Mouse (Mus musculus): Measurements from ENCODE around the gene Pagr1b. TPM values are rescaled to one million over a fixed set of nuclear protein-coding genes. Genes with fewer than 3 reads are reported as not detected.

Gene Pagr1b
- polyA plus RNA-seq, 1 experiment from 2014 or later: not detected

DNA sequence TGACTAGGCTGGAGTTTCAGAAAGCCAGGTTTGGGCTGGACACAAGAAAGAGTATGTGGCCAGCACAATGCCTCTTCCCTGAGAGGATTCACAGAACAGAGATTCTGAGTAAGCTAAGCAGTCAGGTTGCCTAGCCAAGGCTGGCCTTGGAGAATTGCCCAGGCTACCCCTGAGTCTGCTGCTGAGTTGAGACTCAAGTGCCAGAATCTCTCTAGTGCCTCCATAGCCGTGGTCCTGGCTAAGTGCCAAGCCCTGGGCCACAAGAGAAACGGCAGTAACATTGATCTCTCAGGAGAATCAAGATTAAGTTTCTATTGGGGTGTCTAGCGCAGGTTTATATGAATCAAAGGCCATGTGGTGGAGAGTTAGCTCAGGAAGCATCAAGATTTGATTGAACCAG, 50.7 kb downstream of the Pagr1b start:
- WGBS: 45% methylated on average over 3 of the region's 3 CpGs
- no peak for ATAC-seq
- no peak overlapping the region for H3K4me3 ChIP-seq (ENCODE audit: low read depth, low read length)

DNA sequence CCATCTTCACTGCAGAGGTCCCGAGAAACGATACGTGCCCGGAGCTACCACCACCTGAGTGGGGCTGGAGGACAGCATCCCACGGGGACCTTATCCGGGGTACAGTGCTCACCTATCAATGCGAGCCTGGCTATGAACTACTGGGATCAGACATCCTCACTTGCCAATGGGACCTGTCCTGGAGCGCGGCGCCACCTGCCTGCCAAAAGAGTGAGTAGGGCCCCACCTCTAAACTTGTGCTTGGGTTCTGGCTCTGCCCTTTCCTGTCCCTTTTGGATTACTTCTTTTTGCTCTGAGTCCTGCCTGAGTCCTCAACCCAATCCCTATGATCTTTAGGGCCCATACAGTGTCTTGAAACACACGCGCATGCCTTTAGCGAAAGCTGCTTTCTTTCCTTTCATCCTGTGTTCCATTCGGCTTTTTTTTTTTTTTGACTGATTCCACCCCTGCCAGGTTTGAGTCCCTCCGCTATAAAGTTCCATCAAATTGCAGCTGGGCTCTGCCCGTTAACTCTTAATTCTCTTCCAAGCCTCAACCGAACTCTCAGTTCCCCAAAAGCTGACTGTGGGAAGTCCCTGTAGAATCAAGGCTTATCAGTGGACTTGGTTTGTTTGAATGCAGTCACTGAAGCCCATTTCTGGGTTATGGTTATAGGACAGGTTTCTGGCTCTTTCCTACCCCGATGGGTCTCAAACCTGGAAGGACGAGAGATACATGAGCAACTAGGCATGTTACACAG, 52.6 kb downstream of the Pagr1b start:
- Histone ChIP-seq H3K4me2 (replicated peaks; ENCODE audit: low read depth) (no peak overlapping the region), H3K27me3 (replicated peaks; ENCODE audit: control insufficient read depth, insufficient read depth, low read length) (peaks cover 9% of the 10 kb centered on the region; the same call in 1 of the 2 replicates), H3K4me3 (ENCODE audit: low read depth, low read length) (no peak overlapping the region), H3K27ac (ENCODE audit: low read depth, low read length) (no peak overlapping the region), H3K9me3 (ENCODE audit: control insufficient read depth) (no peaks in the 10 kb centered on the region), H3K9ac (ENCODE audit: low read depth, low read length) (no peak overlapping the region), H3K36me3 (ENCODE audit: control insufficient read depth, insufficient read depth) (no peaks in the 10 kb centered on the region), H3K4me1 (replicated peaks; ENCODE audit: control insufficient read depth, insufficient read depth, low read length) (no peaks in the 10 kb centered on the region)
- WGBS: 33% methylated on average over 19 of the region's 19 CpGs
- ATAC-seq: no peak
- peak; percentile 78 for TF ChIP-seq CTCF (IDR thresholded peaks at IDR 0.05; ENCODE audit: low read depth)

More for the DNA sequence above, 50.7 kb downstream of the Pagr1b start:
- no peaks in the 10 kb centered on the region for H3K9me3 ChIP-seq (ENCODE audit: control insufficient read depth)
- peaks cover 9% of the 10 kb centered on the region; the same call in 1 of the 2 replicates for H3K27me3 ChIP-seq (replicated peaks; ENCODE audit: control insufficient read depth, insufficient read depth, low read length)
- no peak overlapping the region for H3K9ac ChIP-seq (ENCODE audit: low read depth, low read length)
- no peaks in the 10 kb centered on the region for H3K4me1 ChIP-seq (replicated peaks; ENCODE audit: control insufficient read depth, insufficient read depth, low read length)
- H3K27ac ChIP-seq (ENCODE audit: low read depth, low read length): no peak overlapping the region
- TF ChIP-seq CTCF (IDR thresholded peaks at IDR 0.05; ENCODE audit: low read depth): no peak
- H3K36me3 ChIP-seq (ENCODE audit: control insufficient read depth, insufficient read depth): no peaks in the 10 kb centered on the region
- H3K4me2 ChIP-seq (replicated peaks; ENCODE audit: low read depth): no peak overlapping the region

DNA sequence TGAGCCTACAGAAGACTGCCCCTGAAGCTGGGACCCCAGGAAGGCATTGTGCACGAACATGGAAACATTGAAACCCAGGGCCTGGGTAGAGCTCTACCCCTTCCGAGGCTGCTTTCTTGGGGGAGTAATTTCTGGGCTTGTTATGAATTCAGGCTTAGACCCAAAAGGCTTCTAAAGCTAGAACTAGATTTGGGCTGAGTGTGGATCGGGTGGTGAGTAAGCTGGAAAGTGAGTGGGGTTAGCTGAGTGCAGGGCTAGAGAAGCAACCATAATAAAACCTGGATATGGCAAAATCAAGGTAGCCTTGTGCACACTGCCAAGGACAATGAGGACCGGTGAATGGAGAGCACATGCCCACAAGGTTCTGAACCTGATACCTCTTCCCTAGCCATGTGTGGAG, 54.3 kb downstream of the Pagr1b start:
- TF ChIP-seq CTCF (IDR thresholded peaks at IDR 0.05; ENCODE audit: low read depth): no peak
- no peaks in the 10 kb centered on the region for H3K9me3 ChIP-seq (ENCODE audit: control insufficient read depth)
- no peak overlapping the region for H3K4me2 ChIP-seq (replicated peaks; ENCODE audit: low read depth)
- 86% methylated on average over 4 of the region's 4 CpGs for WGBS
- peaks cover 9% of the 10 kb centered on the region; the same call in 1 of the 2 replicates for H3K27me3 ChIP-seq (replicated peaks; ENCODE audit: control insufficient read depth, insufficient read depth, low read length)
- H3K9ac ChIP-seq (ENCODE audit: low read depth, low read length): no peak overlapping the region
- H3K36me3 ChIP-seq (ENCODE audit: control insufficient read depth, insufficient read depth): no peaks in the 10 kb centered on the region; the same call in 1 of the 2 replicates
- no peak overlapping the region for H3K27ac ChIP-seq (ENCODE audit: low read depth, low read length)
- H3K4me3 ChIP-seq (ENCODE audit: low read depth, low read length): no peak overlapping the region
- ATAC-seq: no peak
- H3K4me1 ChIP-seq (replicated peaks; ENCODE audit: control insufficient read depth, insufficient read depth, low read length): no peaks in the 10 kb centered on the region

DNA sequence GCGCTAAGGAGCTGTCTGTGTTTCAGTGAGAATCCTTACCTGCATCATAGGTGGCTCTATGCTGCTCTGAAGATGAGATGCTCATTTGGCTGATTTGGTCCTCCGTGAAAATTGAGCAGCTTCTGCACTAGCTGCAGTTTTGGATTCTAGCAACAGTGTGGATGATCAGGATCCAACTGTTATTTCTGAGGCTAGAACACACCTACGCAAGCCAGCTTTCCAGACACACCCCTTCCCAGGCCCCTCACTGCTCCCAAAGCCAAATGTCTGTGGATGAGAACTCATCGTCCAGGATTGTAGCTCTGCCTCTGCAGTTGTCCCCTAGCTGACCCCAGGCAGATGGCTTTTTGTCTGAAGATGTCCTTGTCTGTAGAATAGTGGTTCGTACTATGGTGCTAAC, 55.2 kb downstream of the Pagr1b start:
- Histone ChIP-seq H3K27ac (ENCODE audit: low read depth, low read length) (no peak overlapping the region), H3K9me3 (ENCODE audit: control insufficient read depth) (no peaks in the 10 kb centered on the region), H3K4me1 (replicated peaks; ENCODE audit: control insufficient read depth, insufficient read depth, low read length) (no peaks in the 10 kb centered on the region), H3K4me3 (ENCODE audit: low read depth, low read length) (no peak overlapping the region), H3K4me2 (replicated peaks; ENCODE audit: low read depth) (no peak overlapping the region), H3K9ac (ENCODE audit: low read depth, low read length) (no peak overlapping the region), H3K36me3 (ENCODE audit: control insufficient read depth, insufficient read depth) (no peaks in the 10 kb centered on the region; the same call in 1 of the 2 replicates), H3K27me3 (replicated peaks; ENCODE audit: control insufficient read depth, insufficient read depth, low read length) (peaks cover 9% of the 10 kb centered on the region; the same call in 1 of the 2 replicates)
- no peak for ATAC-seq
- TF ChIP-seq CTCF (IDR thresholded peaks at IDR 0.05; ENCODE audit: low read depth): no peak
- WGBS: 85% methylated on average over 5 of the region's 5 CpGs

DNA sequence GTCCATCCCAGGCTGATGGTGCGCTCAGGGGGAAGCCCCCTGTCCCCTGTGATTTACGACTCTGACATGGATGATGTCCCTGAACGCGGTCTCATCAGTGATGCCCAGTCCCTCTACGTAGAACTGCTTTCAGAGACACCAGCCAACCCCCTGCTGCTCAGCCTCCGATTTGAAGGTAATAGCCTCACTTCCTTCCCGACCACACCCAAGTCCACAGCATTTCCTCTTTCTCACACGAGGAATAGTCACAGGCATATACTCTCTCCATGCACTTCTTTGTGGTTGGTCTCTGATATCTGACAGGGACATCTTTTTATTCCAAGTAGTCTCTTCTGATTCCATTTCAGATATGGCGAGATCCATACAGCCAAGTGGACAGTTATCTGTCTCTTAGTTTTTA, 56.5 kb downstream of the Pagr1b start:
- H3K4me2 ChIP-seq (replicated peaks; ENCODE audit: low read depth): no peak overlapping the region
- no peaks in the 10 kb centered on the region; the same call in 1 of the 2 replicates for H3K36me3 ChIP-seq (ENCODE audit: control insufficient read depth, insufficient read depth)
- no peak for TF ChIP-seq CTCF (IDR thresholded peaks at IDR 0.05; ENCODE audit: low read depth)
- ATAC-seq: no peak
- WGBS: 53% methylated on average over 9 of the region's 9 CpGs
- no peaks in the 10 kb centered on the region for H3K4me1 ChIP-seq (replicated peaks; ENCODE audit: control insufficient read depth, insufficient read depth, low read length)
- peaks cover 9% of the 10 kb centered on the region; the same call in 1 of the 2 replicates for H3K27me3 ChIP-seq (replicated peaks; ENCODE audit: control insufficient read depth, insufficient read depth, low read length)
- no peak overlapping the region for H3K27ac ChIP-seq (ENCODE audit: low read depth, low read length)
- H3K9me3 ChIP-seq (ENCODE audit: control insufficient read depth): no peaks in the 10 kb centered on the region
- no peak overlapping the region for H3K9ac ChIP-seq (ENCODE audit: low read depth, low read length)
- H3K4me3 ChIP-seq (ENCODE audit: low read depth, low read length): no peak overlapping the region

DNA sequence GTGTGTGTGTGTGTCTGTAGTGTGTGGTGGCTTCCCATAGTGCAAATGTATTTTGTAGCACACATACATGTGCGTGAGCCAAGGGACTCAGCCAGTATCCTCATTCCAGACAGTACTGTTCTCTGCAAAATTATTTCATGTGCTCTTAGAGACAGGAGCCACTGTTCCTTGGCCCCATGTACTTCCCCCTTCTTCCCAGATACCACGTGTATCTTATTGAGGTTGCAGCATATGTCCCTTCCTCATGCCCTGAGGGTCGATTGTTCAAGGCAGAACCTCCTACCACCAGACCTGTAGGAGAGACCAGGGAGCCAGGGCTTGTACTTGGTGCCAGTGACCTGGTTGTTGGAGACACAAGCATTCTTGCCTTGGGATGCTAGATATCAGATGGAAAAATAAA, 61.2 kb downstream of the Pagr1b start:
- H3K9me3 ChIP-seq (ENCODE audit: control insufficient read depth): no peaks in the 10 kb centered on the region
- no peaks in the 10 kb centered on the region; the same call in 1 of the 2 replicates for H3K36me3 ChIP-seq (ENCODE audit: control insufficient read depth, insufficient read depth)
- H3K4me1 ChIP-seq (replicated peaks; ENCODE audit: control insufficient read depth, insufficient read depth, low read length): peaks cover 1% of the 10 kb centered on the region; the same call in 1 of the 2 replicates
- H3K27ac ChIP-seq (ENCODE audit: low read depth, low read length): no peak overlapping the region
- ATAC-seq: no peak
- WGBS: 52% methylated on average over 3 of the region's 3 CpGs
- H3K4me2 ChIP-seq (replicated peaks; ENCODE audit: low read depth): no peak overlapping the region
- no peak for TF ChIP-seq CTCF (IDR thresholded peaks at IDR 0.05; ENCODE audit: low read depth)
- H3K9ac ChIP-seq (ENCODE audit: low read depth, low read length): no peak overlapping the region
- peaks cover 17% of the 10 kb centered on the region for H3K27me3 ChIP-seq (replicated peaks; ENCODE audit: control insufficient read depth, insufficient read depth, low read length)
- H3K4me3 ChIP-seq (ENCODE audit: low read depth, low read length): no peak overlapping the region

All from intestine, postnatal 0 days (tissue).